Mouse (Mus musculus): ENCODE measurements around the gene Klk1b24. TPM values are rescaled to one million over a fixed set of nuclear protein-coding genes. Genes with fewer than 3 reads are reported as not detected.
A peak's percentile ranks its signal among the peaks of the same experiment; 100 is the strongest.
"Not testable (repeated sequence)": the region's sequence is repeated elsewhere in the genome, so short reads cannot be mapped to it uniquely, and the experiment has no call there.

The Klk1b24 gene
- not detected in 2 replicates for polyA plus RNA-seq (2015; fragmentation: Nextera tagmentation; extraction: Ambion mirVana)

DNA sequence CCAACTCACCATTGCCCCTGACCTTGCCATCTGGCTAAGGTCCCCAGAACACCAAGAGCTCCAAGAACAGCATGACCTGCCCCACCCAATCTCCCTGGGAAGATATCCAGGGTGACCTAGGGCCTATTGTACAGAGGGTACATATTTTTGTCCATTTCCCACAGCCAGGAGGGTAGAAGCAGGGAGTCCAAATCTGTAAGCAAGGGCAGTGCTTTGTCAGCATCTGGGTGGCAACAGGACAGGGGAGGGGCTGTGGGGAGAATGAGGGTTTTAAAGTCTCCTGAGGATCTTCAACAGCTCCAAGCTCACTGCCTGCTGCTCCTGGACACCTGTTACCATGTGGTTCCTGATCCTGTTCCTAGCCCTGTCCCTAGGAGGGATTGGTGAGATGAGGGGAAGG is at the start of gene Klk1b24:
TSS of gene Klk1b24 (plus strand) at position 301 of the 400 bp plus-strand sequence.
- not testable (repeated sequence) for H3K4me1 ChIP-seq; H3K9me3 ChIP-seq; H3K27ac ChIP-seq; H3K36me3 ChIP-seq; H3K4me2 ChIP-seq; H3K4me3 ChIP-seq; H3K9ac ChIP-seq; H3K27me3 ChIP-seq; ATAC-seq (ENCODE audit: borderline replicate concordance, extremely low read depth, low FRiP score, low TSS enrichment)

DNA sequence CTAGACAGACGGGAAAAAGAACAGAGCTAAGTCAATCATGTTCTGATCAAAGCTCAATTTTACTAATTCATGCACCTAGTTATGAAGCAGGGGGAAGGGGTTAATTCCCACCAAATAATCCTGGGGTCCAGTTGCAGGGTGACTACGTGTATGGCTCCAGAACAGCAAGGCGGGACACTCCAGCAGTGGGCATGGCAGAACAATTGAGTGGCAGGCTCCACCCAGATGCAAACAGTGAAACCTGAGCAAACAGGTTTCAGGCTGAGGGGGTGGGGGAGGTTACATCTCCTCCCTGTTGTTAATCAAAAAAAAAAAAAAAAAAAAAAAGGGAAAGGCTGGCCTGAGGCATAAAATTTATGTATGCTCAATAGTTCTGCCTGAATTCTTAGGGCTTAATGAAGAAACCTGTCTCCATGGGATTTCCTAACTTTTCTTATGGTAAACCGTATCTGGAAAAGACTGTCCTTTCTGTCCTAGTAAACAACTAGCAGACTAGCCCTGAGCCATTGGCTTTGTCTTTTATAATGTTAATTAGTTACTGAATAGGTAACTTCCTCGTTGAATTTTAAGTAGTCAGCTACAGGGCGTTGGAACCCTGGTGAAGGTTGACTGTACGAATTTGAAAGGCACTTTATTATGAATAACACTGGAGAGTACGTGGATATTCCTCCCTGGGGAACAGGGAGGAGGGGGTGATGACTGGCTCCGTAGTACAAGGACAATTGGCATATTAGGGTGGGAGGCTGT is 8.6 kb upstream of the Klk1b24 start:
- Histone ChIP-seq H3K27me3 (no peaks in the 10 kb centered on the region), H3K4me2 (no peak overlapping the region), H3K9me3 (no peaks in the 10 kb centered on the region), H3K4me3 (no peak overlapping the region), H3K9ac (no peak overlapping the region), H3K27ac (no peak overlapping the region), H3K36me3 (no peaks in the 10 kb centered on the region), H3K4me1 (no peaks in the 10 kb centered on the region)
- no peak for ATAC-seq (ENCODE audit: borderline replicate concordance, extremely low read depth, low FRiP score, low TSS enrichment)
- 61% methylated on average over 9 of the region's 9 CpGs for WGBS

DNA sequence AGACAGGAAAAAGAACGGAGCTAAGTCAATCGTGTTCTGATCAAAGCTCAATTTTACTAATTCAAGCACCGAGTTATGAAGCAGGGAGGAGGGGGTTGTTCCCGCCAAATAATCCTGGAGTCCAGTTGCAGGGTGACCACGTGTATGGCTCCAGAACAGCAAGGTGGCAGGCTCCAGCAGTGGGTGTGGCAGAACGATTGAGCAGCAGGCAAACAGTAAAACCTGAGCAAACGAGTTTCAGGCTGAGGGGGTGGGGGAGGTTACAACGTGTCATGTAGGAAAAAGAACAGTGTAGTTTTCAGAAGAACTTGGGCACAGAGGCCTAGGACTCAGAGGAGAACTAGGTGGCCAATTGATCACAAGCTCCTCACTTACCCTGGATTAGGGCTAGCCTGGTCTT is 1.5 kb upstream of the Klk1b24 start:
- not testable (repeated sequence) for H3K4me3 ChIP-seq; H3K27me3 ChIP-seq; H3K27ac ChIP-seq; H3K4me2 ChIP-seq; H3K9me3 ChIP-seq; H3K36me3 ChIP-seq; H3K4me1 ChIP-seq; ATAC-seq (ENCODE audit: borderline replicate concordance, extremely low read depth, low FRiP score, low TSS enrichment); H3K9ac ChIP-seq
- 51% methylated on average over 8 of the region's 8 CpGs for WGBS

DNA sequence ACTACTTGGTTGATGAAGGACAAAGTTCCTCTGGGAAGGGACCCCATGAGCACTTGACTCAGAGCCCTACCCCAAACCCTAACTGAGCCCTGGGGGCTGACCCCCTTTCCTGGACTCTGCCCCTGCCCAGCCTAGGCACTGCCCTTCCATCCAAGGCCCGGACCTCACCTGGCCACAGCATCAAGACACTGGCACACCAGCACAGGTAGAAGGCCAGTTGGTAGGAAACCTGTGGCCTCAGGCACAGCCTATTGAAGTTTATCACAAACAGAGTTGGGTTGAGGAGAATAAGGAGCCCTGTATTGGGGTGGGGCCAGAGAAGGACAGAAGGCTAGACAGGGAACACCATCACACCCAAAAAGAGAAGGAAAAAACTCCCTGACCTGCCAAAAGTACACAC is 5.4 kb downstream of the Klk1b24 start:
- not testable (repeated sequence) for H3K4me1 ChIP-seq; H3K4me2 ChIP-seq; H3K9me3 ChIP-seq; H3K4me3 ChIP-seq; H3K36me3 ChIP-seq; H3K9ac ChIP-seq; ATAC-seq (ENCODE audit: borderline replicate concordance, extremely low read depth, low FRiP score, low TSS enrichment); H3K27ac ChIP-seq; H3K27me3 ChIP-seq
- WGBS: 86% methylated on average over 1 of the region's 1 CpGs

DNA sequence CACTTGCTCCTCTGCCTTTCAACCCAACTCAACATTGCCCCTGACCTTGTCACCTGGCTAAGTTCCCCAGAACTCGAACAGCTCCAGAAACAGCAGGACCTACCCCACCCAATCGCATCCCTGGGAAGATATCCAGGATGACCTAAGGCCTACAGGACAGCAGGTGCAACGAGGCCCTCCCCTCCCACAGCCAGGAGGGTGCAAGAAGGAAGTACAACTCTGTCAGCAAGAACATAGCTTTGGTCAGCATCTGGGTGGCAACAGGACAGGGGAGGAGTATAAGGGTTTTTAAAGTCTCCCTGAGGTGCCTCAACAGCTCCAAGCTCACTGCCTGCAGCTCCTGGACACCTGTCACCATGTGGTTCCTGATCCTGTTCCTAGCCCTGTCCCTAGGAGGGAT is 9.9 kb downstream of the Klk1b24 start, which contains the start of gene Klk1b3:
TSS of gene Klk1b3 (plus strand) at position 301 of the 400 bp plus-strand sequence.
- WGBS: 52% methylated on average over 3 of the region's 3 CpGs
- ATAC-seq (ENCODE audit: borderline replicate concordance, extremely low read depth, low FRiP score, low TSS enrichment): no peak
- H3K27ac ChIP-seq: no peak within 1 kb of the TSS

DNA sequence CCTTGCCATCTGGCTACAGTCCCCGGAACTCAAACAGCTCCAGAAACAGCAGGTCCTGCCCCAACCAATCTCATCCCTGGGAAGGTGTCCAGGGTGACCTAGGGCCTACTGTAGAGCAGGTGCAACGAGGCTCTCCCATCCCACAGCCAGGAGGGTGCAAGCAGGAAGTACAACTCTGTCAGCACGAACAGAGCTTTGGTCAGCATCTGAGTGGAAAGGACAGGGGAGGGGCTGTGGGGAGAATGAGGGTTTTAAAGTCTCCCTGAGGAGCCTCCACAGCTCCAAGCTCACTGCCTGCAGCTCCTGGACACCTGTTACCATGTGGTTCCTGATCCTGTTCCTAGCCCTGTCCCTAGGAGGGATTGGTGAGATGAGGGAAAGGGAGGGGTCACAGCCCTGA is 19.1 kb downstream of the Klk1b24 start, which contains the start of gene Klk1b4:
TSS of gene Klk1b4 (plus strand) at position 301 of the 400 bp plus-strand sequence.
- not testable (repeated sequence) for H3K9me3 ChIP-seq; H3K27me3 ChIP-seq; H3K36me3 ChIP-seq; ATAC-seq (ENCODE audit: borderline replicate concordance, extremely low read depth, low FRiP score, low TSS enrichment); H3K27ac ChIP-seq; H3K4me3 ChIP-seq; H3K4me1 ChIP-seq; H3K4me2 ChIP-seq; H3K9ac ChIP-seq
- 31% methylated on average over 3 of the region's 3 CpGs for WGBS

More for the DNA sequence above, 9.9 kb downstream of the Klk1b24 start, which contains the start of gene Klk1b3:
- no peak within 1 kb of the TSS for H3K4me2 ChIP-seq
- H3K27me3 ChIP-seq: no peaks in the 10 kb centered on the region
- H3K9ac ChIP-seq: no peak within 1 kb of the TSS
- H3K4me3 ChIP-seq: no peak within 1 kb of the TSS
- no peaks in the 10 kb centered on the region for H3K9me3 ChIP-seq
- H3K4me1 ChIP-seq: no peaks in the 10 kb centered on the region
- H3K36me3 ChIP-seq: no peaks in the 10 kb centered on the region

DNA sequence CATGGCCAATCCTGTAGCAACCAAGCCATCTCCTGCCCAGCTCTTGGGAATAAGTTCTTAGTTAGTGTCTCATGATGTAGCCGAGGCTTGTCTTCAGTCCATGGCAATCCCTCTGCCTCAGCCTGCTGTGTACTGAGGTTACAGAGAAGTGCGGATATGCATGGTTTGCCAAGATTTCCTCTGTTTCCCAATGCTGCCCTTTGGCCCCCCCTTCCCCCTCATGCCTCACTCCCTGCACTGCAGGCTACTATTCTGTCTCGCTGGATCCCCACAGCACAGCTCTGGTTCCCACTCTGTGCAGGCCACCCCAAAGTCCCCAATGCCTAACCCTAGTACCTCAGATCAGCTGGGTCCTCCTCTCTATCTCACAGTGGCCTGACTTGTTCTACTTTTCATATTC is 20.3 kb downstream of the Klk1b24 start:
- WGBS: 79% methylated on average over 3 of the region's 3 CpGs
- Histone ChIP-seq H3K4me2 (no peak overlapping the region), H3K27ac (no peak overlapping the region), H3K27me3 (no peaks in the 10 kb centered on the region), H3K4me3 (no peak overlapping the region), H3K36me3 (no peaks in the 10 kb centered on the region), H3K9ac (no peak overlapping the region), H3K9me3 (no peaks in the 10 kb centered on the region), H3K4me1 (no peaks in the 10 kb centered on the region)
- ATAC-seq (ENCODE audit: borderline replicate concordance, extremely low read depth, low FRiP score, low TSS enrichment): no peak

DNA sequence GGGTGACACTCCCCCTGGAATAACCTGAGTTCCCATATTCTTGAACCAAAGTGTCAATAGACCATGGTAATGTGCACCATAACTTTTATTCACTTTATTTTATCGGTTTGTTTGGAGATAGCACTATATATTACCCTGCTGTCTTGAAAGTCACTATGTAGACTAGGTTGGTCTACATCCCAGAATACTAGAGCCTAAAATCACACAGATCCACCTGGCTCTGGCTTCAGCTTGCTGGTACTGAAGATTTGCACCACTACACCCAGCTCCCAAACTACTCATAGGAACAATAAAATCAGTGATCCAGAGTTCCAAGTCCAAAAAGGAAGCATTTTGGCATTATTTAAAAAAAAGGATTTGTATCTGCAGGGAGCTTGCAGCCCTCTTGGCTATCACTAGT is 27.6 kb downstream of the Klk1b24 start, which contains the start of gene Klk1b5:
TSS of gene Klk1b5 (plus strand) at position 301 of the 400 bp plus-strand sequence.
- Histone ChIP-seq H3K4me1 (no peaks in the 10 kb centered on the region), H3K9ac (no peak within 1 kb of the TSS), H3K27me3 (no peaks in the 10 kb centered on the region), H3K9me3 (no peaks in the 10 kb centered on the region), H3K36me3 (no peaks in the 10 kb centered on the region), H3K4me2 (no peak within 1 kb of the TSS), H3K4me3 (no peak within 1 kb of the TSS), H3K27ac (no peak within 1 kb of the TSS)
- no peak for ATAC-seq (ENCODE audit: borderline replicate concordance, extremely low read depth, low FRiP score, low TSS enrichment)
- 71% methylated on average over 1 of the region's 1 CpGs for WGBS

DNA sequence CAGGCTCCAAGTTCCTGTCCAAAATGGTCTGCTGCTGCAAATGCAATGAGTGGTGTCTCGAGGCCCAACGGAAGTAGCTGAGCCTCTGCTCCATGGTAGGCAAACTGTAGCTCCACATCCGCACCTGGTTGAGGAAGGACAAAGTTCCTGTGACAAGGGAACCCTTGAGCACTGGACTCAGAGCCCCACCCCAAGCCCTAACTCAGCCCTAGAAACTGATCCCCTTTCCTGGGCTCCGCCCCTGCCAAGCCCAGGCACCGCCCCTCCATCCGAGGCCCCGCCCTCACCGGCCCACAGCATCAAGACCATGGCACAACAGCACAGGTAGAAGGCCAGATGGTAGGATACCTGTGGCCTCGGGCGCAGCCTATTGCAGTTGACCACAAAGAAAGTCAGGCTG is 33.6 kb downstream of the Klk1b24 start:
- H3K36me3 ChIP-seq; H3K27me3 ChIP-seq; H3K9me3 ChIP-seq; H3K4me3 ChIP-seq; ATAC-seq (ENCODE audit: borderline replicate concordance, extremely low read depth, low FRiP score, low TSS enrichment); H3K4me2 ChIP-seq; H3K4me1 ChIP-seq; H3K27ac ChIP-seq; H3K9ac ChIP-seq: not testable (repeated sequence)
- 59% methylated on average over 8 of the region's 10 CpGs for WGBS

DNA sequence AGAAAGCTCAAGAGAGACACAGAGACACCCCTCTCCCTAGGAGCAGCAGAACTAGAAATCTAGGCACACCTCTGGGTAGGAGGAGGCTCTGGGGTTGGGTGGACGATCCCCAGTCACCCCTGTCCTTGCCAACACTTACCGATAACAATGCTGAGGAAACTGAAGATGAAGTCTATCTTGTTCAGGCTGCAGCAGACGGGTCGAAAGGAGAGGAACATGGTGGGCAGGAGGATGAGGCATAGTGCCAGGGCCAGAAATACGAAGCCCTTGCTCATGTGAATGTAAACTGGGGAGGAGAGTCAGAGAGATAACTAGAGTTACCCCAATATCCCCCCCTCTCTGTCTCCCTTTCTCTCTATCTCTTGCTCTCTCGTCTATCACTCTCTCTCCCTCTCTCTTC is 34.3 kb downstream of the Klk1b24 start:
- H3K36me3 ChIP-seq; H3K4me3 ChIP-seq; H3K9ac ChIP-seq; H3K27ac ChIP-seq; ATAC-seq (ENCODE audit: borderline replicate concordance, extremely low read depth, low FRiP score, low TSS enrichment); H3K9me3 ChIP-seq; H3K4me1 ChIP-seq; H3K27me3 ChIP-seq; H3K4me2 ChIP-seq: not testable (repeated sequence)
- 55% methylated on average over 6 of the region's 6 CpGs for WGBS

DNA sequence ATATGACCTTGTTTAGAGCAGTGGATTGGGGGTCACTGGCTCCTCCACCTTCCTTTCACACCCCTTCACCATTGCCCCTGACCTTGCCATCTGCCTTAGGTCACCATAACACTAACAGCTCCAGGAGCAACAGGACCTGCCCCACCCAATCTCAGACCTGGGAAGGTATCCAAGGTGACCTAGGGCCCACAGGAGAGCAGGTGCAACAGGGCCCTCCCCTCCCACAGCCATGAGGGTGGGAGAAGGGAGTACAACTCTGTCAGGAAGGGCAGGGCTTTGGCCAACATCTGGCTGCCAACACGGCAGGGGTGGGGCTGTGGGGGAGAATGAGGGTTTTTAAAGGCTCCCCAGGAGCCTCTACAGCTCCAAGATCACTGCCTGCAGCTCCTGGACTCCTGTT is 37.0 kb downstream of the Klk1b24 start, which contains the start of gene Klk1:
TSS of gene Klk1 (plus strand) at position 285 of the 400 bp plus-strand sequence.
- WGBS: 42% methylated on average over 1 of the region's 1 CpGs
- H3K9ac ChIP-seq: no peak within 1 kb of the TSS

DNA sequence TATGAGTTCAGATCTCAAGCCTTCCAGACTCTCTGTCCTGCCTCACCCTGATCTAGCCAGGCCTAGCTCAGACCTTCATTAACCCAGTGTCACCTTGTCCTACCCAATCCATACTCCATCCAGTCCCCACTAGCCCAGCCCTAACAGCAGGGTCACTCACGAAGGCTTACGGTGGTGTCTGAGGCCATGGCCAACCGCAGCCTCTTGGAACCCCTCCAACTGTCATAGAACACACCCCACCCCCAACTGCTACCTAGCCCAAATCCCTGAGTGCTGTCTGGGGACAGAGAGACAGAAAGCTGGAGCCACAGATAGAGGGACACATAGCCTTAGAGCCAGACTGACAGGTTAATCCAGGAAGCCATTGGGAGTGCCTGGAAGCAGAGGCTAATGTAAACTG is 47.9 kb downstream of the Klk1b24 start, which contains the start of gene Gm36864:
TSS of gene Gm36864 (plus strand) at position 269 of the 400 bp plus-strand sequence.
- Histone ChIP-seq H3K4me1 (no peaks in the 10 kb centered on the region), H3K27me3 (no peaks in the 10 kb centered on the region), H3K4me2 (no peak within 1 kb of the TSS), H3K27ac (no peak within 1 kb of the TSS), H3K9me3 (no peaks in the 10 kb centered on the region), H3K4me3 (no peak within 1 kb of the TSS), H3K36me3 (no peaks in the 10 kb centered on the region), H3K9ac (no peak within 1 kb of the TSS)
- peak; percentile 46; the same call in 1 of the 2 replicates for ATAC-seq (ENCODE audit: borderline replicate concordance, extremely low read depth, low FRiP score, low TSS enrichment)
- WGBS: 67% methylated on average over 3 of the region's 3 CpGs

More for the DNA sequence above, 37.0 kb downstream of the Klk1b24 start, which contains the start of gene Klk1:
- no peak within 1 kb of the TSS for H3K4me2 ChIP-seq
- H3K4me1 ChIP-seq: no peaks in the 10 kb centered on the region
- ATAC-seq (ENCODE audit: borderline replicate concordance, extremely low read depth, low FRiP score, low TSS enrichment): no peak
- no peaks in the 10 kb centered on the region for H3K36me3 ChIP-seq
- no peak within 1 kb of the TSS for H3K27ac ChIP-seq
- H3K27me3 ChIP-seq: no peaks in the 10 kb centered on the region
- H3K9me3 ChIP-seq: no peaks in the 10 kb centered on the region
- H3K4me3 ChIP-seq: no peak within 1 kb of the TSS

Data from lung, embryonic 15.5 days (tissue).